Mouse (Mus musculus): ENCODE data around the gene Rnf146.
"Not testable (repeated sequence)": the region's sequence is repeated elsewhere in the genome, so short reads cannot be mapped to it uniquely, and the experiment has no call there.

The Rnf146 gene

DNA sequence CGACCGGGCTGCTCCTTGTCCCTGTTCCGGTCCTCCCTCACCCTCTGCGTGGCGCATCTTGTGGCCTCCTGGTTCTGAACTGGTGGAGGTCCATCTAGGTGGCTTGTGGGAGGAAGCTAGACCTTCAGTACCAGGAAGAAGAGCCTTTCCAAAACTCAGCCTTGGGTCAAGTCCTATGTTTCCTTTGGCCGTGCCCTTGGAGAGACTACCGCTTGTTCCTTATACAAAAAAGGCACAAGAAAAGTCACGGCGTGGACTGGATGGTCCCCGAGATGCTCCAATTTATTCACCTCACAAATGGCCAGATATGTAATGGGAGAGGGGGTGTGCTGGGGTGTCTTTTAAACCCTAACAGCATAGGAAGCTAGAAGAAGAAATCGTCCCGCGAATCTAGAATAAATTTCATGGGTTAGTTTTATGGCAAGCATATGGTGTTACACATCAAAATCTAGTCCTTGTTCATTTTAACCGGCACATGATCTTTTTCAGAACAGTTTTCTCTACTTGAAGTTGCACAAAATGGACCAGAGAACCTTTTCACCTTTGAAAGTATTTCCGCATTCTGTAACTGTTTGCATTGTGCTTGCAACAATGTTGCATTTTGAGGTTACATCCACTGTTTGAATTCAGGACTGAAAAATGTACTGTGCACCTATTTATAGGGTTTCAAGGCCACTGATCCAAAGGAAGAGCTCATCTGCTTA lies at the start of gene Rnf146:
Gene Rnf146 (minus strand): TSS at position 246 of the 704 bp plus-strand sequence.
- DNase-seq: no peak

DNA sequence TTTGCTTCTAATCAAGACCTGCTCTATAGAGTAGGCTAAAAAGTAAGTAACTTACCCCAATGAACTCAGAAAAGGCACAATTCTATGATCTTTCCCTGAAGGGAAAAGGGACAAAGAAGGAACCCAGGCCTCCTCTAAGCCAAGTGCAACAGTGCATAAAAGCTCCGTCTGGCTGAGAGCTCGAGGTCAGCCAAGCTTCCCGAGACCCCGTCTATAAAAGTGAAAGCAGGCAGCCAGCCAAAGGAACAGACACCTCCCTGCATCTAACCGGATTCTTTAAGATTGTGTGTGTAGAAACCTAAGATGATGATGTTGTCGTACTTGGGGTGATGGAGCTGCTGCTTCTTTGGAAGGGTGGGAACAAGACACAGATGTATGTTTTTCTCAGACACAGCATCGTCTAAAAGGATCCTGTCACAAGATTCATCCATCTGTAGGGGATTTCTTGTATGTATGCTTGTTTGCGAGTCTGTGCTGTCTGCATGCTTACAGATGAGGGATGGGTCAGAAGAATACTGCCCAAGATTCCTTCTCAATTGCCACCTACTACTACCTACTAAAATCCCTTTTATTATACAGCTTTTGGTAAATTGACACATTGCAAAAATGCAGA lies 40.5 kb upstream of the Rnf146 start:
- no peak for DNase-seq

GRCm38 (mm10) chr10:29394890-29395289 lies 32.6 kb upstream of the Rnf146 start:
- not testable (repeated sequence) for DNase-seq

GRCm38 (mm10) chr10:29381558-29381957 lies 19.3 kb upstream of the Rnf146 start:
- DNase-seq: no peak

GRCm38 (mm10) chr10:29374065-29374464 lies 11.8 kb upstream of the Rnf146 start:
- no peak for DNase-seq

DNA sequence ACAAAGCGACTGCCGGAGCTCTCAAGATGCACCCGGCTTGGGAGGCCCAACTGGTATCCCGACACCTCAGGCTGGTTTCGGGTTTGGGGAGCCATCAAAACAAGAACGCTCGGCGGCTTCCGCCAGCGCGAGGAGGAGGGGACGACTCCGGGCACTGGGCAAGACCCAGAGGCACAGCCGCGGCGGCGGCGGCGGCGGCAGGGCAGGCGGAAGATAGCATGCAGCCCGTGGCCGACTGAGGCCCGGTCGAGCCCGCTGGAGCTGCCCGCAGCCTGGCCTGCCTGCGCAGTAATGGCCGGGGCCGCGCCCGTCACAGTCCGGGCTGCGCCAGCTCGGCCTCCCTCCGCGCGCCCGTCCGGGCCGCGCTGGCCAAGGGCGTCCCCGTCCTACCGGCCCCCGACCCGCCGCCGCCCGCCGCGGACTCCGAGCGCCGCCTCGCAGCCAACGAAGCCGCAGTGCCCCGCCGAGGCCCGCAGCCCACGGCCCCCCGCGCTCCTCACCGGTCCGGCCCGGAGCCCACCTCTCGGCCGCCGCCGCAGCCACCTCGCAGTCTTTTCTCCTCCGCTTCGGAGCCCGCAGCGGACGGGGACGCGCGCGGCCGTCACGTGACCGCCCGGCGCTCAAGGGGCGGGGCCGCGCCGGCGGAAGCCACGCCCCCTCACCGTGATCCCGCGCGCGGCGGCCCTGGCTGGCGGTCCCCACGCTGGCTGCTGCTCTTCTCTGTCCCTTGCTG lies 612 bp downstream of the Rnf146 start:
- DNase-seq: peak; percentile 90 to 91

GRCm38 (mm10) chr10:29361095-29361463 lies 1.2 kb downstream of the Rnf146 start:
- no peak for DNase-seq

GRCm38 (mm10) chr10:29354183-29354582 lies 8.1 kb downstream of the Rnf146 start:
- no peak for DNase-seq

DNA sequence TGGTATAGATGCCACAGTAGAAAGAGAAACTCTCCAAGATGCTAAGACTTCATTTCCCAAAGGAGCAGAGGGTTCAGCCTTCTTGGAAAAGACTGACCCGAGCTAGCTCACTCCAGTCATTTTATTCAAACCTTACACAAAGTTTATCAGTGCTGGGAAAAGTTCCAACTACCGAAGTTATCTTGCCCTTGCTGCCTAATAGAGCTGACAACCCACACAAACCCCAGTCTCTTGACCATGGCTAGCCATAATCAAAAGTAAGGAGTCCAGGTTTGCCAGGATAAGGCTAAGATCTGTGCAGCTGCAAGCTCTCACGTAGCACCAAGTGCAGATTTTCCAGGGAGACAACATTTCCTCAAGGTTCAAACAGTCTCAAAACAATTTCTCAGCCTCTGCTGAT lies 9.7 kb downstream of the Rnf146 start:
- DNase-seq: no peak

DNA sequence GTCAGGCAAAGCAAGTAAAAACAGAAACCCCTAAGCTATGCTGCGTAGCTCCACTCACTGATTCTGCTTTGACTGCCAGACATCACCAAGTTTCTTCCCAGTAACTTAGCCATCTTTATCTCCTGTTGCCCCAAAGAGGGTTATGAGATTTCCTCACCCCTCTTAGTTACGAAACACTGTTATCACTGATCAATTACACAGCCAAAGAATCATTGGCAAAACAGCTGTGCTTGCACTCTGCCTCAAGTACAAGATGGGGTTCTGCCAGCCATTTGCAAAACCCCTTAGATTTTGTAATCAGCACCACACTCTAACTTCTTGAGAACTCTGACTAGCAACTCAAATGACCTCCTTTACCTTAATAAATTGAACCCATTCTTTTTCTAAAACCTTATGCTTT lies 10.8 kb downstream of the Rnf146 start:
- DNase-seq: no peak

DNA sequence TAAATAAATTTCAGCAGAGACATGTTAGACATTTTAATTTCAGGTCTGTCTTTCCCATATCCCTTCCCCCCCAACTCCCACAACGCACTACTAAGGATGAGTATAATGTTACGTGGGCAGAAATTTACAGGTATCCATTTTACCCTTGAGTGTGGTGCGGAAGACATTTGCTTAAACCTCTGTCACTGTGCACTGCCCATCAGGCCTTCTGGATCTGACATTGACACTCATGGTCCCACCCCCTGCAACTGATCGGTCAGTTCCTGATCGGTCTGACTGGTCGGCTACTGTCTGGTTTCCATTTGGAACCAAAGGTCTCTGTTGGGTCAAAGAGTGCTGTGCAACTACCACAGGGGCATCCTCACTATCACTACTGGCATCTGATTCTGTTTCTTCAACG lies 15.6 kb downstream of the Rnf146 start:
- no peak for DNase-seq

DNA sequence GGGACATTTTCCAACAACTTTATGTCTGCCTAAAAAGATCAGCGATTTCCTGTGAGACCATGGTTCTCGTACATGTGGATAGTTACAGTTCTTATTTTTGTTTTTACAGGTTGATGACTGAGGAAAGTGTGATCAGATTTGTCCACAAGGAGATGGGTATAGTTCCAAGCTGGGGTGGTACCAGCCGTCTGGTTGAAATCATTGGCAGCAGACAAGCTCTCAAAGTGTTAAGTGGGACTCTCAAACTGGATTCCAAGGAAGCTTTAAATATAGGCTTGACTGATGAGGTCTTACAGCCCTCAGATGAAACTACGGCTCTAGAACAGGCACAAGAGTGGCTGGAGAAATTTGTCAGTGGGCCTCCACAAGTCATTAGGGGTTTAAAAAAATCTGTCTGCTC lies 18.0 kb downstream of the Rnf146 start:
- no peak for DNase-seq

- DNase-seq: peak; percentile 51 to 60
Measured at GRCm38 (mm10) chr10:29338355-29339056, 23.7 kb downstream of the Rnf146 start.

DNA sequence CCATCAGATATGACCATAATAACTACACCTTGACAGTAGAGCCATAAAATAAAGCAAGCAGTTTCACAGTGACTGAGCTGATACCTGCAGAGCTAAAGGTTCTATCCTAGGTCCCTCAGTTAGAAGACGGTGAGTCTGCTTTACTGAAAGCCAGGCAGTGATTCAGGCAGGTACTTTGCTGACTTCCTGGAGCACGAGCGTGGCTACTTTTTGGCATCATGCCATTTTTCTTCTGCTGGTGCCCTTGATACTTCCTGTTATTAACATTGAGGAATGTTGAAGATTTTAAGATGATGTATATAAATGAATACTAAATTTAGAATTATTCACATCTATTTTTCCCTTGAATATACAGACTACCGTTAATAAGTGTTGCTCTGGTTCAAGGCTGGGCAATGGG lies 28.4 kb downstream of the Rnf146 start:
- DNase-seq: no peak

GRCm38 (mm10) chr10:29324817-29325216 lies 37.4 kb downstream of the Rnf146 start:
- no peak for DNase-seq

DNA sequence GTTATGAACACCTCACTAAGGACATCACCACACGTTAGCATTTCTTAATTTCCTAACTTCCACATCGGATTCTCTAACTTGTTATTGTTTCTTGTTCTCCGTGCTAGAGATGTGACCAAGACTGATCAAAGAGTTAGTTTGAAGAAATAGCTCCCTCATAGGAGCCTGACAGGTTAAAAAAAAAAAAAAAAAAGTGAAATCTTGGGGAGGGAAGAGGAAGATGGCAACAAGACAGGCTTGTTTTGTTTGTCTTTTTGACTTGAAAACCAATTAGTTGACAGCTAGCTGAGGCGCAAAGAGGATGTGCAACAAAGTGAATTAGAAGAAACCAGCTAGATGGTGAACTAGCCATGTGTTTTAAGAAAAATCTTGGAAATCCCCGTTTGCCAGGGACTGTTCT lies 48.3 kb downstream of the Rnf146 start:
- no peak for DNase-seq

DNA sequence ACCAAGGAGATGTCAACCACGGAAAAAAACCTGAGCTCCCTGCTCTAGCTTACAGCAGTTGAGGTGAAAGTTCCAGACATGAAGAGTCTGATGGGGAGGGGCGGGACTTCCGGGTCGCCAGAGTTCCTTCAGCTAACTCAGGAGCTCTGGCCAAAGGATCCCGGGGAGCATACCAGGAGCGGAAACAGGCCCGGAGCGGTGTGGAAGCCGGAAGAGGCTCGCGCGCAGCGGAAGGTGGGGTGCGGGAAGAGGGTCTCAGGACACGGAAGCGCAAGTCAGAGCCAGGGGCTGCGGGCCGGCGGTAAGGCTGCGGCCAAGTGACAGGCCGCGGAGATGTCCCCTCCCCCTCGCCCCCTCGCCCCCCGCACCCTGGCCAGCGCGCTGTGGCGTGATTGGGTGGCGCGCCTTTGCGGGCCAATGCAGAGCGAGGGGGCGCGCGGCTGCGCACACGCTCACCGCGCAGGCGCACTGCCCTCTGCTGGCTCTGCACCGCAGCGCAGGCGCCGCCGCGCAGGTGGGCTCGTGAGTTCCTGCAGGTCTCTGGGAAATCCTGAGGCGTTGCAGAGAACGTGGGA lies 49.1 kb downstream of the Rnf146 start, which contains the start of gene Echdc1:
Gene Echdc1 (plus strand): TSS at position 103 of the 575 bp plus-strand sequence.
- DNase-seq: peak; percentile 81 to 87

GRCm38 (mm10) chr10:29311480-29312219 lies 50.6 kb downstream of the Rnf146 start:
- DNase-seq: no peak

DNA sequence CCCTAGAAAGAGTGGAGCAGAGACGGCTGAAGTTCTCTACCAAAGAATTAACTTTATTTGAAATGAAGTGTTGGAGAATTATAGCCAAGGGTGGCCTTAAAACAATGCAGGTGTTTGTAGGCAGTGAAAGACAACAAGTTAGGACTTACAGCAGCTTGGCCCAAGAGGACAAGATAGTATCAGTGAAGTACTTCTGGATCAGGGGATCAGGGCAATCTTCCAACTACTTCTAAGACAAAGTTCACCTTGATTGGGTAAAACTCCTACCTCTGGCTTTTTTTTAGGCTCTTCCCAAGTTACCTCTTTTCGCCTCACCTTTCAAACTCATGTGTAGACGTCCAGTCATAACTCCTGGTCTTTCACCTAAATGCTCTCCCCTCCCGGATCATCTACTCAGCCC lies 60.0 kb downstream of the Rnf146 start:
- DNase-seq: no peak

All from thymus, postnatal 36 days (tissue).